Mouse (Mus musculus) kidney, adult 18-20 months (tissue): ENCODE measurements around the gene Gsdma3.

ENCODE experiments used
- DNase-seq: peaks from one replicate; pipeline ENCODE4 v3.0.0; 2021

Gene Gsdma3

DNA sequence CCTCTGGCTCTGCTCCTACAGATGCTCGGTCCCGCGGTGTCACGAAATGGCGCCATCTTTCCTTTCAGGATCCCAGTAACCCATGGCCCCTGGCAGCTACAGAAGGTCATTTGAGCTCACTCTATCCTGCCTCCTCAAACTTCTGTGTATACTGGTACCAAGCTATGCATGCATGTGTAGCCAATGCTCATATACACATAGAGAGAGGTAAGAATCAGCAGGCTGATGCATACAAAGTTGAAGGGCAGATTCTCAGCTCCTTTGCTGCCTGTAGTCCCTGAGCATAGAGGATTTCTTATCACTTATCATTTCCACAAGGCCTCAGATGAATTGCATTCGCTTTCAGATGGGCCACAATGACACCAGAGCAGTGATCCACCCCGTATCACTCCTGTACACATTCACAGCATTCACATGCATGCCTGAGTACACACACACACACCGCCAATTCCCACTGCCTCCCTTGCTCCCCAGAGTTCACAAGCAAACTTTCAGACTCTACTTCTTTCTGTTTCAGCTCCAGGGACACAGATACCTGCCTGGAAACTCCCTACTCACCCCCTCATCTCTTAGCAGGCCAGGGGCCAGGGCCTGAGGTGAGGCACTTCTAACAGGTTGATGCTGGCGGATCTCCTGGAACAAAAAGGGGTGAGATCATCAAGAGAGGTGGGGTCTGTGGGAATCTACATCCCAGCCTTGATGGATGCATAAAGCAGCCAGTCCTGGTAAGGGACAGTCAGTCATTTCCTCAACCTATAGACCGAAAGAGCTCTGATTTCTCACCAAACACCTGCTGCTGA, at the start of gene Gsdma3, which contains the start of gene Gm12355:
TSS of gene Gsdma3 (plus strand) at position 750 of the 800 bp plus-strand sequence.
TSS of gene Gm12355 (minus strand) at position 51 of the 800 bp plus-strand sequence.
- no peak for DNase-seq

DNA sequence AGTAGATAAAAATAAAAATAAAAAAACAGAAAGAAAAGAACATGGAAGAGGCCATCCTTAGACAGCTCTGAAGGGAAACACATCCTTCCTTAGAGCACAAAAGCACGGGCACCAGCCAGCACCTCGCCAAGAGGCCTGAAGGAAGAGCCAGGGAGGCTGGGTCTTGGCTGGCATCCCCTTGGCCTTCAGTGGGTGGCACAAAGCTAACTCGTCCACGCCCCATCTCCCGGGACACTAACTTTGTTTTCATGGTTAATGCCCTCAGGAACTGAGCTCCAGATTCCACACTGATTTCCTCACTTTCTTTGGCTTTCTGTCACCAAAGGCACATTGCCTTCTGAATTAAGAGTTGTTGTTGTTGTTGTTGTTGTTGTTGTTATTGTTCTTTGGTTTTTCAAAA, 48.4 kb upstream of the Gsdma3 start:
- no peak for DNase-seq

GRCm38 (mm10) chr11:98580301-98581121, 45.6 kb upstream of the Gsdma3 start:
- no peak for DNase-seq

- no peak for DNase-seq
Observed at GRCm38 (mm10) chr11:98581286-98582029, 44.7 kb upstream of the Gsdma3 start.

DNA sequence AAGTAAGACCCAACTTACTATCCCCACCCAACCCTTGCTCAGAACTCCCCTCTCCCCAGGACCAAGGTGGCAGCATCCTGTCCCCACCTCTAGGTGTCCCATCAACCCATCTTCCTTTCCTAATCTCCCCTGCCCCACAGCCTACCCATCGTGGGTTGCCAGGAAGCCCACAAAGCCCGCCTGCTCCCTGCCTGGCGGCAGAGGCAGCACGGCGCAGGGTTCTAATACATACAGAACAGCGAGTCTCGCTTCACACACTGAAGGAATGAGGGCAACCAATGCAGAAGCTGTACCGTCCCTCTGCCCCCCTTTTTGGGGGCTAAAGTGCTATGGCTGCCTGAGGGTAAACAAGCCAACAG, 44.2 kb upstream of the Gsdma3 start:
- no peak for DNase-seq

DNA sequence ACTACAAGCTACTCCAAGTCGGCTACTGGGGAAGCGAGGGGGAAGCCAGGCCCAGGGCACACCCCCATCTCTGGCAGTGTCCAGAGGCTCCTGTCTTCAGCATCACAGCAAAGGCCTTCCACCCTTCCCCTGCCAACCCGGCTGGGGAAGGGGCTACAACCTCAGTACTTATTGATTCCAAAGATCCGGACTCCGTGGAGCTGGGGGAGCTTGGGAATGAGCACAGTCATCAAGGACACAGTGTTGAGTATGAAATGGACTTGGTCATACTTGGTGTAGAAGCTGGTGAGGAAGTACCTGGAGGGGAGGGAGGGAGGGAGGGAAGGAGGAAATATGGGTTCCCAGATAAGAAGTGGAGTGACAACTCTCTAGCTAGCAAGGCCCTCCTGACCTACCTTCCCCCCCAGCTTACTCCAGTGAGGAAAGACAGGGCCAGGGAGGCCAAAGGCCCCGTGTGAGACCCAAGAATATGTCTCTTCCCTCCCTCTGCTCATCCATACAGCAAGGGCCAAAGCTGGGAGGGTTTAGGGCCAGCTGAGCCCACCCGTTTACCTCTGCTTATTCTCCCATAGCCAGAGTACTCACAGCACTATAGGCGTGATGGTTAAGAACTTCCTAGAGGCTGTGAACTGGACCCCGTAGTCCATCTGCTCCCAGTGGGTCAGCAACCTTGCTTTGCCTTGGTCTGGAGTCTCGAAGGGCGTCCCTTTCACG, 43.5 kb upstream of the Gsdma3 start:
- DNase-seq: no peak

DNA sequence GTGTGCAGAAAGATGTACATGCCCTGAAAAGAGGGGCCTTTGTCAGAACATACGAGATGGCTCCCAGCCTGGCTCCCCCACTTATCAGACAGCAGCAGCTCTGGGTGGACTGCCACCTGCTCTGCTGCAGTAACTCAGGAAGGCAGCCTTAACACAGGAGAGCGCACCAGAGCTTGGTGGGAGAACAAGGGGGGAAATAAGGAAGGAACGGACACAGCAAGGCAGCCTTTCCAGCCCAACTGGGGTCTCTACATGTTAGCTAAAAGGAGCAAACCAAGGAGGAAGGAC, 43.0 kb upstream of the Gsdma3 start:
- DNase-seq: no peak

DNA sequence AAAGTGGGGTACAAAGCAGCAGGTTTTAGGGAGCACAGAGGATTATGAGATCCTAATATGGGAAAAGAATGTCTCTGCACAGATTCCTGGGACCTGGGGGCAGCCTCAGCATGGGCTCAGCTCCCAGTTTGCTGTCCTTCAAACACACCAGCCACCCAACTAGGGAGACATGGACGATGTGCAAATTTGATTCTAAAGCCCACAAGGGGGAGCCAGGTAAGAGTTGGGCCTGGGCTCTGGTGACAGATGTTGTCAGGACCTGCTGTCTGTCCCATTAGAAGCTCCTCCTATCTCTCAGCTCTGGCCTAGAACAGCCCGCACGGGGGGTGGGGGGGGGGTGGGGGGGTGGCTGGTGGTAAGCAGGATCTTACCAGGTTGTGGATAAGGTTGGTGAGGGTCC, 42.6 kb upstream of the Gsdma3 start:
- no peak for DNase-seq

DNA sequence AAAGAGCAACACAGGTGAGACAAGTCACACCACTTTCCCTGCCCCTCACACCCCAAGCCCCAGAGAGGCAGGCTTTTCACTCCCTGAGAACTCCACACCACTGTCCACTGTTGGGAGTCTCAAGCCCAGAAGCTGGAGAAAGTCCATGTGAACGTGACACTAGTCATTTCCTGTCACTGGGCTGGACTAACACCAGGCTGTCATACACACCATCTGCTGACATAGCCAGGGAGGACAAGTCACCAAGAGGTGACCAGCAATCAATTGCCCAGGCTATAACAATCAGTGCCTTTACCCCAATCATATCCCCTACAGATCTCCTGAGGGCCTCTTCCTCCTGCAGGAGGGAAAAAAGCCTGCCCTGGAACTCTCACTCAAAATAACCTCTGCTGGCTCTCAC, 42.0 kb upstream of the Gsdma3 start:
- no peak for DNase-seq

- DNase-seq: no peak
Observed at GRCm38 (mm10) chr11:98584629-98585177, 41.5 kb upstream of the Gsdma3 start.

DNA sequence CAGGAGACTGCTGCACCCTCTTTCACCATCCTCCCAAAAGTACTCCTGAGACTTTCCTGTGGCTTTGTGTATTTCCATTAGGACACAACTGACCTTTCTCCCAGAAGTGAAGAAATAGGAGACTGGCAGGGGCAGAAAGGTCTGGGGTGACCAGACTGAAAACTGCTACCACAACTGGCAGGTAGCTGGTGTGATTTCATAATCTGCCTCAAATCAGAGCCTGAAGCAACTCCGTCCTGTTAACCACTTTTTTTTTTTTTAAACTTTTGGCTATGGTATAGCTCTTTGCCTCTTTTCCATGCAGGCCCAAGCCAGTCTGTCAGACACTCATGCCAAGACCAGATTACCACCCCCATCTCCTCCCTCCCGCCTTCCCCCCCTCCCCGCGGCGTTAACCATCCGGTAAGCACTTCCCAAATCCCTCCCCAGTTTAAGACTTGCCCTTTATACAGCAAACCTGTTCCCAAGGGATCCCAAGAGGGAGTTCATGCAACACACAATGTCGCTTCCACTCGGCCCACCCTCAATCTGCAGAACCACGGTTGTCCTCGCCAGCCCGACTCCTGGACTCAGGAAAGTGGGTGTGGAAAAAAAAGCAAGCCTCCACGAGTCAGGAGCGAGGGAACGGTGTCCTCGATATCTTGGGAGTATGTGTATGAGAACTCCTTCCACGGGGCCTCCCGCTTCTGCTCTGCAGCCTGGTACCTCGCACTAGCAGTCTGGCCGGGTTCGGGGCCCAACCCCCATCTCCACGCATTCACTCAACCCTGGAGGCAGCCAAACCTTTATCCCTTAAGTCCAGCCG, 39.9 kb upstream of the Gsdma3 start:
- no peak for DNase-seq

GRCm38 (mm10) chr11:98586892-98587563, 39.1 kb upstream of the Gsdma3 start, which contains the start of gene Ormdl3:
TSS of gene Ormdl3 (minus strand) at chr11:98587368.
- peak; percentile 98 for DNase-seq

- DNase-seq: peak; percentile 84
Observed at GRCm38 (mm10) chr11:98587684-98588546, 38.2 kb upstream of the Gsdma3 start.

DNA sequence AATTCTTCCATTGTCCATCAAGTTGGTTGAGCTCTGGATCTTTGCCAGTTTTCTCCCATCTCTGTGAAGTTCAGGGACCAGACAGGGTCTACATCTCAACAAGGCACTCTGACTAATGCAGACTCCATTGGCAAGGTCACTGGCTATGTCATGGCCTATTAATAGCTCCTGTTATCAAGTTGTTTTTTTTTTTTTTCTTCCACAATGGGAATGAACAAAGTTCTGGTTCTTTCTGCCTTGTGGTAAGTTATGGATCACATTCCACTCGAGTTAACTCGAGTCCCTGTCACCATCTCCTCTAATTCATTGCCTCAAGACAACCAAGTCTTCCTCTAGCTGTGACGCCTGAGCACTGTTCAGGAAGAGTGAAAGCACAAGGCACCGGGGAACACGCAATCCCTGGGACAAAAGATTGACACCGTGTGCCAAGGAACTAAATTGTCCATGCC, 37.3 kb upstream of the Gsdma3 start:
- no peak for DNase-seq

GRCm38 (mm10) chr11:98589306-98589705, 36.9 kb upstream of the Gsdma3 start:
- no peak for DNase-seq

GRCm38 (mm10) chr11:98590548-98591445, 35.4 kb upstream of the Gsdma3 start:
- DNase-seq: no peak

DNA sequence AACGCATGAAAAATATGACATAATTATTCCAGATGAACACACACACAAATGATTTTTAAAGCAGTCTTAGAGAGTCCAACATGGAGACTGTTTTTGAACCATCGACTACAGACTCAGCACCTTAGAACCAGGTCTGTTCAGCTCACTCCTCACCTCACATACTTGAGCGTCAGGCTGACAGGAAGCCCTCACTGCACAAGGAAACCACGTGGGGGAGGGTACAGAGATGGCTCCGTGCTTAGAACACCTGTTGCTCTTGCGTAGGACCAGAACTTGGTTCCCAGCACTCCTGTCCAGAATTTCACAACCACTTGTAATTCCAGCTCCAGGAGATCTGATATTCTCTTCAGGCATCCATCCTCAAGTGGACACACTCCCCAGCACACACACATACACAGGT, 31.1 kb upstream of the Gsdma3 start:
- no peak for DNase-seq

- no peak for DNase-seq
Observed at GRCm38 (mm10) chr11:98595473-98595872, 30.7 kb upstream of the Gsdma3 start.

GRCm38 (mm10) chr11:98595955-98596354, 30.2 kb upstream of the Gsdma3 start:
- no peak for DNase-seq
